Mouse (Mus musculus): ENCODE data around the gene Gm20388.
"Not testable (repeated sequence)": the region's sequence is repeated elsewhere in the genome, so short reads cannot be mapped to it uniquely, and the experiment has no call there.

The Gm20388 gene

DNA sequence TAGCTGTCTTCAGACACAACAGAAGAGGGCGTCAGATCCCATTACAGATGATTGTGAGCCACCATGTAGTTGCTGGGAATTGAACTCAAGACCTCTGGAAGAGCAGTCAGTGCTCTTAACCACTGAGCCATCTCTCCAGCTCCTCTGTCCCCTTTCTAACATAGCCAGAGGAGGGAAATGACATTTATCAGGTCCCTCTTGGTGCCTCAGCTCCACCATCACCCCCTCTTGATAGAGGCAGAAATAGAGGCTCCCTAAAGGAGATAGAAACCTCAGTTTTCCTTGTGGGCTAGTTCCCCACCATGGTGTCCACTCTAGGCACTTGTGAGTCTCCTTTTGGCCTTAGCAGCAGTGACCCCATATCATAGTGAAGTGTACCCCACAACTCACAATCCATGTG, 457.6 kb downstream of the Gm20388 start:
- not testable (repeated sequence) for DNase-seq (ENCODE audit: inconsistent ontology term)

GRCm38 (mm10) chr8:120368814-120369649, 458.4 kb downstream of the Gm20388 start:
- DNase-seq (ENCODE audit: inconsistent ontology term): peak; percentile 100

DNA sequence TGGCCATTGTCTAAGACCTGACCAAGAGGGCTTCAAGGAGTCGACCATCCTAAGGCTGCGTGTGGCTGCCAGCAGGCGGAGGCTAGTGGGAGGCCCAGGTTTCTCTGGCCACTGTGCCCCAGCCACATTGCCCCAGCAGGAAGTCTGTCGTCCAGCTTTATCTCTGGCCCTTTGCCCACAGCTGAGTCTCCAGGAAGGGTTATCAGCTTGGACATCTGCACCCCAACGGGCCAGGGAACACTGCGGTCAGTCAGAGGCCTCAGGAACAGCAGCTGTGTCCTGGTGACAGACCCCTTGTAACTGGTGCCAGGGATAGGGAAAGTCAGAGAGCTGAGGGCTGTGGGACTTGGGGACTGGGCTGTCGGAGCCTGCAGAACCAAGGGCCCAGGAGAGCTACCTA, 459.3 kb downstream of the Gm20388 start:
- no peak for DNase-seq (ENCODE audit: inconsistent ontology term)

- no peak for DNase-seq (ENCODE audit: inconsistent ontology term)
Observed at GRCm38 (mm10) chr8:120370461-120370860, 459.8 kb downstream of the Gm20388 start.

DNA sequence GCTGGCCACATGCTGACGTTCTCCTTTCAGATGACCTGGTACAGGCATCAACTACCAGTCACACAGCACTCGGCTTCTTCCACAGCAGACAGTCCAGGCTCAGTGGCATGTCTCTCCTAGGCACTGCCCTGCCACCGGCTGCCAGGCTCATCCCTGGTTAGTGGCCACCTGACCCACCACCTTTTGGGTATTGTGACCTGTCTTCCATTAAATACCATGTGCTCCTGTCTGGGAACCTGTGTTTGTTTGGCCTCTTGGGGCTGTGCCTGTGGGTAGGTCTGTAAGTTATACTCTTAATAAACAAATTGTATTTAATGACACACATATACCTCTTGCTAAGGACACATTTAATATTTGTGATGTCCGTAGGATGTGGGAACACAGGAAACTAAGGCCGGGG, 460.5 kb downstream of the Gm20388 start:
- no peak for DNase-seq (ENCODE audit: inconsistent ontology term)

- DNase-seq (ENCODE audit: inconsistent ontology term): no peak
Observed at GRCm38 (mm10) chr8:120371725-120372457, 461.2 kb downstream of the Gm20388 start.

GRCm38 (mm10) chr8:120372684-120373083, 462.0 kb downstream of the Gm20388 start:
- DNase-seq (ENCODE audit: inconsistent ontology term): no peak

DNA sequence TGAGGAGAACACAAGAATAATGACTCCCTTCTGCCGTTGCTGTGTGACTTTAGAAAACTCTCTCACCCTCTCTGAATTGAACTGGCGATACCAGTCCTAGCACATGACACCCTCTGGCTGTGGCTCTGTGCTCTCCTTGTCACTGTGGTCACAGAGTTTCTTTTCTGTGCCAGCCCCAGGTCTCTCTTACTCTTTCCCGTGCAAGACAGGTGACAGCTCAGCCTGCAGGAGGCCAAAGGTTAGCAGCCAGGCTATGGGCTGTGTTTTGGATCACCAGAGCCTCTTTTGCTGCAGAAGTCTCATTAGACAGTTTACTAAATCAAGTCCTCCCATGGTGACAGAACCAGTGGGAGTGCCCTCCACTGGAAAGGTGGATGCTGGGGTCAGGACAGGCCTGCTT, 463.0 kb downstream of the Gm20388 start:
- DNase-seq (ENCODE audit: inconsistent ontology term): no peak

- no peak for DNase-seq (ENCODE audit: inconsistent ontology term)
Observed at GRCm38 (mm10) chr8:120374070-120374469, 463.4 kb downstream of the Gm20388 start.

DNA sequence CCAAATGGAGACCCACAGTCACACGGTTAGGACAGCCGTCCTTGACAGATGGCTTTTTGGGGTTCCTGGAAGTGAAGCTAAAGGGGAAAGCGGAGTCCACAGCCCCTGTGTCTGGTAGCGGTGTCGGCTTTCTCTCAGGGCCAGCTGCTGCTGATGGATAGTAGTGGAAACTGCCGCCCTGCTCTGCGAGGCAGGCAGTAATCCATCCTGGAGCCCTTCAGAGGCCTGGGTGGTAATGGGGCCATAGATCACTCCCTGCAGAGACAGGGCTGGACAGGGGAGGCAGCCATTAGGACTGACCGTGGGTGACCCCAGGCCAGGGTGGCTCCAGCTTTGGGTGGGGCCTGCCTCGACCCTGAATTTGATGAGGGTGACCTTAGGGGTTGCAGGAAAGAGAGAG, 463.9 kb downstream of the Gm20388 start:
- DNase-seq (ENCODE audit: inconsistent ontology term): no peak

DNA sequence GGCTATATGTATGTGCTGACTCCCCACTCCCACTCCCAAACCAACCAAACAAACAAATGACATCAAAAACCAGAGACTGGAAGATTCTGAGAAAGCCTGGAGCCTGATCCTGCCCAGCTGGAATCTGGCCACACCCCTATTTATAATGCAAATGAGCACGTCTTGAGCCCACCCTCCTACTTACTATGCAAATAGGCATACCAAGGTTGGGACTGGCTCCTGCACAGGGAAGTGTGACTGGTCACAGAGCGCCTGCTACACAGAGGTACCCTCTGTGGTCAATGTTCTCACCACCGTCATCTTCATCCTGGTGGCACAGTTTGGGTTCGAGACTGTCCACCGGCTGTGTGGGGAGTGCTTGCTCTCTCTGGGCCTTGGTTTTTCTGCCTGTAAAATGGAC, 464.5 kb downstream of the Gm20388 start:
- DNase-seq (ENCODE audit: inconsistent ontology term): no peak

GRCm38 (mm10) chr8:120376215-120376614, 465.6 kb downstream of the Gm20388 start:
- DNase-seq (ENCODE audit: inconsistent ontology term): no peak

- DNase-seq (ENCODE audit: inconsistent ontology term): no peak
Observed at GRCm38 (mm10) chr8:120376847-120377802, 466.5 kb downstream of the Gm20388 start.

DNA sequence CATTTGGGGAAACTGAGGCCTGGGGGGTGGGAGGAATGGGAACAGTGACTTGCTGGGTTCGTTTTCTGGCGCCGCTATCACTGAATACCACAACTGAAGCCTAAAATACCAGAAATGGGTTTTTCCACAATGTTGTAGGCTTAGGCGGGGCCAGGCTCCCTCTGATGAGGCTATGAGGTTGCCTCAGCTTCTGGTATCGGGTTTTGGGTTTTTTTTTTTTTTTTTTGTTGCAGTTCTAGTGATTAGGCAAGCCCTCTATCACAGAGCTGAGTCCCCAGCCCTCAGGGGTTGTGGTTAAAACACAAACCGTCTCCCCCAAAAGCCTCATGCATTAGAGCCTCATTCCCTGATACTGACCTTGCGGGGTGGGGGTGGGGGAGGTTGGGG, 467.2 kb downstream of the Gm20388 start:
- no peak for DNase-seq (ENCODE audit: inconsistent ontology term)

GRCm38 (mm10) chr8:120378306-120378705, 467.7 kb downstream of the Gm20388 start:
- peak; percentile 46 for DNase-seq (ENCODE audit: inconsistent ontology term)

GRCm38 (mm10) chr8:120379015-120379414, 468.4 kb downstream of the Gm20388 start:
- DNase-seq (ENCODE audit: inconsistent ontology term): no peak

- no peak for DNase-seq (ENCODE audit: inconsistent ontology term)
Observed at GRCm38 (mm10) chr8:120381865-120382264, 471.2 kb downstream of the Gm20388 start.

- DNase-seq (ENCODE audit: inconsistent ontology term): peak; percentile 99
Observed at GRCm38 (mm10) chr8:120382436-120383203, 472.0 kb downstream of the Gm20388 start.

DNA sequence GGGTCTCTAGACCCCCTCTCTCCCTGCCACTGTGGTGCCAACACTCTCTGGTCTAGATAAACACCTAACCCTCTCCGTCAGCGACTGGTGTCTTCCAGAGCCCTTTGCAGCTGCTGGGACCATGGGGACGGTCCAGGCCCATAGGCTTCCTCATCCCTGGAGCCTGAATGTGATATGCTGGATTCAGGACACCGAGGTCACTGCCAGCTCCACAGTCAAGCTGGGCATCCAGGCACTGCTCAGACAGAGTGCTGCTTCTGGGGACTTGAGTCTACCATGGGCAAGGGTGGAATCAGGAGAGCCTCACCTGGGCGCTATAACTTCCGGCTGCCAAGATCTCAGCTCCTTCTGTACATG, 472.5 kb downstream of the Gm20388 start:
- DNase-seq (ENCODE audit: inconsistent ontology term): no peak

DNA sequence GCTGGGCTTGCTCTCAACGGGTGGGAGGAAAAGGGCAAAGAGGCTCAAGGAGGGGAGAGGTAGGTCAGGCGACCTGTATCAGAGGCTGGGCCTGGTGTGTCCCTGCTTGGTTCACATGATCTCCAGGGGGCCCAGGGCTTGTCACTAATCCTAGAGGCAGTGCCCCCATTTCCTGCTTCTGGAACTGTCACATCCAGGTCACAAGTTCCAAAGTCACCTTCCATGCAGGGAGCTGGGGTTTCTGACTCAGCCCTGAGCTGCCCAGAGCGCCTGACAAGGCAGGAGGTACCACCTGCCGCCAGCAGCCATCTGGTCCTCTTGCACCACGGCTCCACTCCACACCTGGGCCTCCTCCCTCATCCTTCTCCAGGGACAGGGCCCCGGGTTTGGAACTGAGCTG, 473.1 kb downstream of the Gm20388 start:
- DNase-seq (ENCODE audit: inconsistent ontology term): no peak

- DNase-seq (ENCODE audit: inconsistent ontology term): no peak
Observed at GRCm38 (mm10) chr8:120384745-120385144, 474.1 kb downstream of the Gm20388 start.

Measured in Muller cell, postnatal 12 days (primary cell).